Comparison of ENCODE assay signal across 1 mouse cellular context in the genomic region with DNA sequence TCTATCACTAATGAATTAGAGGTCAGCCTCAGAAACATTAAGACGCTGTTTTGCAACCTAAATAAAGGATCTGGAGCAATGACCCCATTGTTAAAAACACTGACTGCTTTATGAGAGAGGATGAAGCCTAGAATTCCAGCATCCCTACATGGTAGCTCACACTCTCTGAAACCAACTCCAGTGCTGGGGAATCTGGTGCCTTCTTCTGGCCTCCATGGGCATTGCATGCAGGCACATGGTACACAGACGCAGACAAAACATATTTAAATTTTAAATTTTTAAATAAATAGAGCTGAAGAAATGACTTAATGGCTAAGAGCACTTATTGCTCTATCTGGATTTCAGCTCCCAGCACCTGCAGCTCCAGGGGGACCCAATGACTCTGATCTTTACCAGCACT.
TF ChIP-seq lines count a peak whose summit lies in the region.

No protein-coding gene starts in this region.

TF ChIP-seq in MEL, 35 proteins besides CTCF, POLR2A, EP300 and RAD21 (continued from another document):
- TF ChIP-seq ZNF384 (IDR thresholded peaks at IDR 0.05; ENCODE audit: low read depth, low read length) (no peak), TBP (IDR thresholded peaks at IDR 0.05; ENCODE audit: low read depth, low read length) (no peak)
